8 mouse cellular contexts compared by ENCODE assay signal in genomic region chr3:88157771-88158597, GRCm38 (mm10). TPM values are rescaled to one million over a fixed set of nuclear protein-coding genes. Genes with fewer than 3 reads are reported as not detected.
A peak's percentile ranks its signal among the peaks of the same experiment; 100 is the strongest.
DNase-seq lines count a peak whose midpoint lies in the region; ATAC-seq and TF ChIP-seq lines count a peak whose summit lies in the region.

No protein-coding gene starts in this region.

- WGBS in embryonic facial prominence, embryonic 11.5 days = 14% methylated on average over 23 of the region's 23 CpGs
- WGBS in hindbrain, embryonic 13.5 days = 20% methylated on average over 21 of the region's 23 CpGs
- WGBS in lung, embryonic 14.5 days = 19% methylated on average over 22 of the region's 23 CpGs
- 22% methylated on average over 23 of the region's 23 CpGs for WGBS in olfactory bulb, adult 2 months

- 0 out of 2 replicates have a peak overlapping the region, but pooled peaks have one; percentile 28 for H3K9ac ChIP-seq in embryonic facial prominence, embryonic 11.5 days (replicated peaks; ENCODE audit: low read length)
- H3K9ac ChIP-seq in hindbrain, embryonic 13.5 days = no peak overlapping the region
- no peak overlapping the region for H3K9ac ChIP-seq in lung, embryonic 14.5 days

- no peak overlapping the region for H3K4me3 ChIP-seq in embryonic facial prominence, embryonic 11.5 days (ENCODE audit: low read depth, low read length)
- H3K4me3 ChIP-seq in hindbrain, embryonic 13.5 days = no peak overlapping the region
- H3K4me3 ChIP-seq in lung, embryonic 14.5 days (ENCODE audit: low read depth, low read length) = no peak overlapping the region
- no peak overlapping the region for H3K4me3 ChIP-seq in olfactory bulb, adult 2 months (ENCODE audit: insufficient read depth, low read depth, low read length)

- H3K4me2 ChIP-seq in embryonic facial prominence, embryonic 11.5 days (ENCODE audit: low read depth, low read length) = peak overlapping the region; percentile 10; the same call in 1 of the 2 replicates
- H3K4me2 ChIP-seq in hindbrain, embryonic 13.5 days = no peak overlapping the region
- H3K4me2 ChIP-seq in lung, embryonic 14.5 days = no peak overlapping the region

- DNase-seq in adrenal gland, postnatal 14 days = peak; percentile 69
- DNase-seq in adrenal gland, postnatal 4 days (ENCODE audit: low spot score in 2 of 2) = no peak
- DNase-seq in CD4-positive helper T cell, adult 2 months (ENCODE audit: low read depth, low spot score) = peak; percentile 52
- peak; percentile 84 for DNase-seq in embryonic facial prominence, embryonic 11.5 days (ENCODE audit: low spot score)
- DNase-seq in lung, embryonic 14.5 days = peak; percentile 83
- no peak for DNase-seq in frontal cortex, postnatal 25 days (ENCODE audit: low spot score in 2 of 2)

- no peak for TF ChIP-seq POLR2A in olfactory bulb, adult 2 months (IDR thresholded peaks at IDR 0.05; ENCODE audit: insufficient read depth, low read depth, low read length)

- peak; percentile 63; the same call in 1 of the 2 replicates for ATAC-seq in embryonic facial prominence, embryonic 11.5 days (replicated peaks; ENCODE audit: insufficient number of reproducible peaks, low FRiP score, low TSS enrichment, low read depth)
- 0 out of 2 replicates have a peak, but pooled peaks have one; percentile 34 for ATAC-seq in hindbrain, embryonic 13.5 days (ENCODE audit: low FRiP score)
- peak; percentile 79 for ATAC-seq in lung, embryonic 14.5 days (ENCODE audit: insufficient read depth)

- peak; percentile 79 for TF ChIP-seq CTCF in lung, embryonic 14.5 days (IDR thresholded peaks at IDR 0.05; ENCODE audit: low read depth)
- peak; percentile 61 for TF ChIP-seq CTCF in olfactory bulb, adult 2 months (IDR thresholded peaks at IDR 0.05; ENCODE audit: insufficient read depth, low read depth, low read length)

- H3K27ac ChIP-seq in embryonic facial prominence, embryonic 11.5 days (replicated peaks; ENCODE audit: low read depth, low read length) = no peak overlapping the region
- H3K27ac ChIP-seq in hindbrain, embryonic 13.5 days = peak overlapping the region; percentile 62
- peak overlapping the region; percentile 24; the same call in 1 of the 2 replicates for H3K27ac ChIP-seq in lung, embryonic 14.5 days (ENCODE audit: low read depth)
- no peak overlapping the region for H3K27ac ChIP-seq in olfactory bulb, adult 2 months (ENCODE audit: insufficient read depth, low read depth, low read length)

- H3K4me1 ChIP-seq in embryonic facial prominence, embryonic 11.5 days (ENCODE audit: control insufficient read depth, insufficient read depth, low read length) = peaks cover 3% of the 10 kb centered on the region; the same call in 1 of the 2 replicates
- H3K4me1 ChIP-seq in hindbrain, embryonic 13.5 days (replicated peaks) = peaks cover 20% of the 10 kb centered on the region
- no peaks in the 10 kb centered on the region for H3K4me1 ChIP-seq in lung, embryonic 14.5 days (ENCODE audit: insufficient read depth)
- H3K4me1 ChIP-seq in olfactory bulb, adult 2 months (ENCODE audit: control insufficient read depth, insufficient read depth, low read length) = peaks cover 41% of the 10 kb centered on the region

- no peaks in the 10 kb centered on the region for H3K27me3 ChIP-seq in embryonic facial prominence, embryonic 11.5 days (ENCODE audit: control insufficient read depth, insufficient read depth, low read length)
- no peaks in the 10 kb centered on the region for H3K27me3 ChIP-seq in hindbrain, embryonic 13.5 days
- no peaks in the 10 kb centered on the region for H3K27me3 ChIP-seq in lung, embryonic 14.5 days (ENCODE audit: insufficient read depth, low read length)

- H3K9me3 ChIP-seq in embryonic facial prominence, embryonic 11.5 days (replicated peaks; ENCODE audit: control insufficient read depth, low read length) = no peaks in the 10 kb centered on the region
- no peaks in the 10 kb centered on the region for H3K9me3 ChIP-seq in hindbrain, embryonic 13.5 days
- H3K9me3 ChIP-seq in lung, embryonic 14.5 days (ENCODE audit: low read depth, low read length) = no peaks in the 10 kb centered on the region

- H3K36me3 ChIP-seq in embryonic facial prominence, embryonic 11.5 days (replicated peaks; ENCODE audit: control insufficient read depth, insufficient read depth, low read depth, low read length) = peaks cover 6% of the 10 kb centered on the region
- H3K36me3 ChIP-seq in hindbrain, embryonic 13.5 days = peaks cover 65% of the 10 kb centered on the region
- H3K36me3 ChIP-seq in lung, embryonic 14.5 days (ENCODE audit: insufficient read depth) = peaks cover 83% of the 10 kb centered on the region

RNA-seq across cellular contexts. Expression of gene Mef2d, which starts 15.8 kb away (rescaled TPM):
- total RNA-seq in adrenal gland, postnatal 14 days (2021) = 92.9 and 98.4 TPM in 2 replicates
- total RNA-seq in adrenal gland, postnatal 4 days (2021) = 10 to 100 TPM; 90.0 to 92.1 TPM
- 11.5 and 12.5 TPM in 2 replicates for polyA plus RNA-seq in embryonic facial prominence, embryonic 11.5 days (2014; fragmentation: Nextera tagmentation; extraction: Ambion mirVana)
- 14.5 and 14.8 TPM in 2 replicates for polyA plus RNA-seq in hindbrain, embryonic 13.5 days (2015; fragmentation: Nextera tagmentation; extraction: Ambion mirVana)
- polyA plus RNA-seq in lung, embryonic 14.5 days (2014; fragmentation: Nextera tagmentation; extraction: Ambion mirVana) = 24.7 and 25.4 TPM in 2 replicates
- 460 TPM in 1 of 2 replicates, not detected in the other for polyA plus RNA-seq in olfactory bulb, adult 2 months (2012; ENCODE audit: insufficient read depth, insufficient read length, low replicate concordance, missing spikeins)

Comparison
In these comparisons a context has a peak if more than half of its experiments do, and no peak if none do; other contexts are left out.
1. DNase-seq: peak in adrenal gland, postnatal 14 days (single experiment), CD4-positive helper T cell, adult 2 months (single experiment), embryonic facial prominence, embryonic 11.5 days (single experiment) and lung, embryonic 14.5 days (single experiment); none in adrenal gland, postnatal 4 days (0 of 2) and frontal cortex, postnatal 25 days (0 of 2).
2. H3K27ac ChIP-seq: peak in hindbrain, embryonic 13.5 days (single experiment) and lung, embryonic 14.5 days (single experiment); none in embryonic facial prominence, embryonic 11.5 days (single experiment) and olfactory bulb, adult 2 months (single experiment).
3. Peak in every context shown above with its lines, with median percentiles within 50 percentile points of each other: ATAC-seq.